Mouse (Mus musculus) forebrain, embryonic 14.5 days (tissue): ENCODE data around the gene Mcl1. TPM values are rescaled to one million over a fixed set of nuclear protein-coding genes. Genes with fewer than 3 reads are reported as not detected.
A peak's percentile ranks its signal among the peaks of the same experiment; 100 is the strongest.
"Not testable (repeated sequence)": the region's sequence is repeated elsewhere in the genome, so short reads cannot be mapped to it uniquely, and the experiment has no call there.

ENCODE experiments used
- ATAC-seq: fragments of 200-750 bp; cut with Nextera tagmentation; 2 replicates; pipeline ENCODE4 v1.8.0; 2017; ENCODE audit warnings: mild to moderate bottlenecking, moderate library complexity
- DNase-seq: peaks from one replicate; pipeline ENCODE4 v3.0.0-alpha.2; 2015; ENCODE audit warnings: low spot score
- H3K27ac ChIP-seq: fragments of 300-500 bp; sonication (generic); 2 replicates; pipeline ENCODE4 v1.5.1; 2014; ENCODE audit warnings: low read depth, mild to moderate bottlenecking, control low read depth, low read length, moderate library complexity
- H3K27me3 ChIP-seq: fragments of 300-500 bp; sonication (generic); replicated peaks from 2 replicates; pipeline ENCODE4 v1.6.1; 2014; ENCODE audit warnings: low read length, control low read depth, mixed read lengths; ENCODE audit not compliant: control insufficient read depth, insufficient read depth
- H3K36me3 ChIP-seq: fragments of 300-500 bp; sonication (generic); 2 replicates; pipeline ENCODE4 v1.6.1; 2014; ENCODE audit warnings: low read length, control low read depth; ENCODE audit not compliant: control insufficient read depth, insufficient read depth
- H3K4me1 ChIP-seq: fragments of 300-500 bp; sonication (generic); 2 replicates; pipeline ENCODE4 v1.6.1; 2014; ENCODE audit warnings: antibody characterized with exemption, low read length, control low read depth; ENCODE audit not compliant: control insufficient read depth, insufficient read depth
- H3K4me2 ChIP-seq: fragments of 300-500 bp; sonication (generic); 2 replicates; pipeline ENCODE4 v1.6.1; 2014; ENCODE audit warnings: mild to moderate bottlenecking, control low read depth, low read length
- H3K4me3 ChIP-seq: fragments of 300-500 bp; sonication (generic); 2 replicates; pipeline ENCODE4 v1.5.1; 2014; ENCODE audit warnings: low read depth, low read length, control low read depth
- H3K9ac ChIP-seq: fragments of 300-500 bp; sonication (generic); 2 replicates; pipeline ENCODE4 v1.6.1; 2014; ENCODE audit warnings: mild to moderate bottlenecking, low read length, control low read depth, moderate library complexity
- H3K9me3 ChIP-seq: fragments of 300-500 bp; sonication (generic); replicated peaks from 2 replicates; pipeline ENCODE4 v1.6.1; 2016; ENCODE audit warnings: low read length, control low read depth, mixed read lengths; ENCODE audit not compliant: control insufficient read depth
- WGBS: fragments of 180-500 bp; shearing (Covaris S2); extraction: QIAGEN DNeasy Blood & Tissue Kit; methylation state at CpG from one replicate; pipeline ENCODE4 v1.1.7; 2014; 5-methylcytosine and 5-hydroxymethylcytosine counted together
- polyA plus RNA-seq: library from polyadenylated mRNA; unstranded; fragments of >200 nt; fragmentation: Nextera tagmentation; extraction: Ambion mirVana; gene quantifications from 2 replicates; pipeline ENCODE4 v1.2.1, GENCODE M21; 2014

Mcl1 gene
- polyA plus RNA-seq, 1 experiment from 2014 or later = 50.8 TPM

DNA sequence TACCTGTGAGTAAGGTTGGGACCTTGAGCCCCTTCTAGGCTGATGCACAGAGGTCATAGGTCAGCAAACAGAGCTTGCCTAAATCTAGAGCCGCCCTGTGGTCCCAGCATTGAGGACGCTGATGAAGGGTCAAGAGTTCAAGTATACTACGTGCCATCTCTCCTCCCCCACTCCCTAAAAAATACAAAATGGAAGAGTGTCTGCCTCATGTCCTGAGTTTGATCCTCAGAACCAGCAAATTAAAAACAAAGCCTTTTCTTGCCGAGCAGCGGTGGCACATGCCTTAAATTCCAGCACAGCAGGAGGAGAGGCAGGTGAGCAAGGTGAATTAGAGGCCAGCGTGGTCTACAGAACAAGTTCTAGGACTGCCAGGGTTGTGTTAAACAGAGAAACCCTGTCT, 5.7 kb upstream of the Mcl1 start:
- Histone ChIP-seq H3K27ac (no peak overlapping the region), H3K4me1 (0 out of 2 replicates have a peak, but pooled peaks cover 2% of the 10 kb centered on the region), H3K9me3 (no peaks in the 10 kb centered on the region), H3K36me3 (no peaks in the 10 kb centered on the region), H3K27me3 (no peaks in the 10 kb centered on the region), H3K9ac (no peak overlapping the region), H3K4me3 (no peak overlapping the region), H3K4me2 (no peak overlapping the region)
- DNase-seq = no peak
- ATAC-seq = no peak
- WGBS = 19% methylated on average over 6 of the region's 6 CpGs

DNA sequence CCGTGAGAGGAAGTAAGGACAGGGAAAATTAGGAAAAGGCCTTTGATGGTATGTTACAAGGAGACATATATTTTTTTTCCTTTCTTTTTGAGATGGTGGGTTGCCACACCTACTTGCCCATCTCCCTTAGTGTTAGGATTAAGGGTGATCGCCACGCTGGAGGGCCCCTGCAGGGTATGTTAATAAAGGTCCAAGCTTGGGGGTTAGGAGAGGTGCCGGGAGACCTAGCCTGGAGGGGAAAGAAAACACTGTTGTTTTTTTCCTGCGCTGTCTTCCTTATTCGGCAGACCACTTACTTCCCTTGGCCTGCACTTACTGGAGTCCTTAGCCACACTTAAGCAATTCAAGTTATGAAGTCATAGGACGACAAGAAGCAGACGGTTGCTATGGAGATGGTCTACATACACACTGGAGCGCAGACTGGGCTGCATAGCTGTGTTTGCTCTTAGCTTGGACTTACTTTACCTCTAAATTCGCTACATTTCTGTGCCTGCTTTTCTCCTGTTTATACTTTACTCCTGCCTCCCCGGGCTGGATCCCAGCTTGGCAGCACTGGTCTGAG, 5.0 kb upstream of the Mcl1 start:
- Histone ChIP-seq H3K27me3 (no peaks in the 10 kb centered on the region), H3K4me2 (no peak overlapping the region), H3K36me3 (no peaks in the 10 kb centered on the region), H3K27ac (no peak overlapping the region), H3K4me3 (no peak overlapping the region), H3K9me3 (no peaks in the 10 kb centered on the region), H3K4me1 (0 out of 2 replicates have a peak, but pooled peaks cover 2% of the 10 kb centered on the region), H3K9ac (no peak overlapping the region)
- ATAC-seq (no peak), DNase-seq (peak; percentile 33)
- WGBS = 30% methylated on average over 11 of the region's 11 CpGs

DNA sequence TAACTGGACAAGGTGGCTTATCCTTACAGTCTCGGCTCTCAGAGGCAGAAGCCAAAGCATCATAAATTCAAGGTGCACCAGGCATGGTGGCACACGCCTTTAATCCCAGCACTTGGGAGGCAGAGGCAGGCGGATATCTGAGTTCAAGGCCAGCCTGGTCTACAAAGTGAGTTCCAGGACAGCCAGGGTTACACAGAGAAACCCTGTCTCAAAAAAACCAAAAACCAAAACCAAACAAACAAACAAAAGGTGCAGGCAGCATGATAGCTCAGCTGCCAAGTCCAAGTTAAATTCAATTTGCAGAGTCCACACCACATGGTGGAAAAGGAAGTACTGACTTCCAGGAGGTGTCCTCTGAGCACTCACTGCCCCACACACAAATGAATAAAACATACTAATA, 4.2 kb upstream of the Mcl1 start:
- not testable (repeated sequence) for H3K4me3 ChIP-seq, H3K36me3 ChIP-seq, H3K27ac ChIP-seq, H3K4me2 ChIP-seq, H3K27me3 ChIP-seq, H3K4me1 ChIP-seq, H3K9me3 ChIP-seq, ATAC-seq, DNase-seq, H3K9ac ChIP-seq
- WGBS = 91% methylated on average over 3 of the region's 3 CpGs

DNA sequence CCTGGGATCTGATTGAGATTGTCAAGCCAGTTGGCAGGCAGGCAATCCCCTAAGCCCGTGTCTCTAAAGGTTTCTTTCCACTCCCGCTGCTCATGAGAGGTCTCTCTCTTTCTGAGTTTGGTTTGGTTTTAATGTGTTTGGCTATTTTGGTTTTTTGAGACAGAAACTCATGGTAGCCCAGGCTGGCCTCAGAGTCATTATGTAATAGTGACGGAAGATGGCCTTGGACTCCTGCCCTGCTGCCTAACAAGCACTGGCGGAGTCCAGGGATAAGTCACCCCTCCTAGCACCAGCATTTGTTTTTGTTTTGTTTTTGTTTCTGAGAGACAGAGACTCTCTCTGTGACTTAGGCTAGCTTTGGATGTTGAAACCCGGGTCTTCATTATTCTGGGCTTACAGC, 3.2 kb upstream of the Mcl1 start:
- Histone ChIP-seq H3K9ac (no peak overlapping the region), H3K4me2 (no peak overlapping the region), H3K9me3 (no peaks in the 10 kb centered on the region), H3K4me1 (peaks cover 4% of the 10 kb centered on the region), H3K27ac (no peak overlapping the region), H3K4me3 (no peak overlapping the region), H3K27me3 (no peaks in the 10 kb centered on the region), H3K36me3 (peaks cover 5% of the 10 kb centered on the region)
- 87% methylated on average over 5 of the region's 5 CpGs for WGBS
- DNase-seq (no peak), ATAC-seq (no peak)

DNA sequence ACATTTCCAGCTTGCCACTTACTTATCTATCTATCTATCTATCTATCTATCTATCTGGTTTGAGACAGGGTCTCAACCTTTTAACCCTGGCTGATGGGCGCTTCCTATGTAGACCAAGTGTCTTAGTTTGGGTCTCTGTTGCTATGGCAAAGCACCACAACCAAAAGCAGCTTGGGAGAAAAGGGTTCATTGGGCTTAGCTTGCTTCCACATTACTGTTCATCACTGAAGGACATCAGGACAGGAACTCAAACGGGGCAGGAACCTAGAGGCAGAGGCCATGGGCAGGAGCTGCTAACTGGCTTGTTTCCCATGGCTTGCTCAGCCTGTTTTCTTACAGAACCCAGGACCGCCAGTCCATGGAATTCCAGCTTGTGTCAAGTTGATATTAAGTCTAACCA, 1.5 kb upstream of the Mcl1 start:
- Histone ChIP-seq H3K9ac (no peak overlapping the region), H3K27me3 (no peaks in the 10 kb centered on the region), H3K36me3 (peaks cover 18% of the 10 kb centered on the region), H3K4me3 (no peak overlapping the region), H3K27ac (no peak overlapping the region), H3K4me2 (no peak overlapping the region), H3K4me1 (peaks cover 19% of the 10 kb centered on the region), H3K9me3 (no peaks in the 10 kb centered on the region)
- no peak for DNase-seq
- no peak for ATAC-seq
- 93% methylated on average over 3 of the region's 3 CpGs for WGBS

DNA sequence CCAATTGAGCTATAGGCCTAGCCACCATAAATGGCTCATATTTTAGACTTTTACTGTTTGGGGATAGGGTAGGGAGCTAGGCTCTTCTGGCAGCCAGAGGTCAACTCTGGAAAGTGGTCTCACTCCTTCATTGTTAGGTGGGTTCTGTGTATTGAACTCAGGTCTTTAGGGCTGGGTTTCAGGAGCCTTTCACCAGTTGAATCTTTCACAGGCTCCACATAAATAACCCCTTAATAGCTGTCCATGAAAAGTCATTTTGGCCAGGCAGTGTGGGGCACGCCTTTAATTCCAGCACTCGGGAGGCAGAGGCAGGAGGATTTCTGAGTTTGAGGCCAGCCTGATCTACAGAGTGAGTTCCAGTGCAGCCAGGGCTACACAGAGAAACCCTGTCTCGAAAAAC, 877 bp upstream of the Mcl1 start:
- peak overlapping the region; percentile 84 for H3K4me2 ChIP-seq
- H3K27ac ChIP-seq = no peak overlapping the region
- H3K4me3 ChIP-seq = peak overlapping the region; percentile 99
- peaks cover 24% of the 10 kb centered on the region for H3K36me3 ChIP-seq
- ATAC-seq (no peak), DNase-seq (no peak)
- no peaks in the 10 kb centered on the region for H3K9me3 ChIP-seq
- no peaks in the 10 kb centered on the region for H3K27me3 ChIP-seq
- peak overlapping the region; percentile 99; the same call in 1 of the 2 replicates for H3K9ac ChIP-seq
- WGBS = 94% methylated on average over 3 of the region's 3 CpGs
- H3K4me1 ChIP-seq = peaks cover 23% of the 10 kb centered on the region

DNA sequence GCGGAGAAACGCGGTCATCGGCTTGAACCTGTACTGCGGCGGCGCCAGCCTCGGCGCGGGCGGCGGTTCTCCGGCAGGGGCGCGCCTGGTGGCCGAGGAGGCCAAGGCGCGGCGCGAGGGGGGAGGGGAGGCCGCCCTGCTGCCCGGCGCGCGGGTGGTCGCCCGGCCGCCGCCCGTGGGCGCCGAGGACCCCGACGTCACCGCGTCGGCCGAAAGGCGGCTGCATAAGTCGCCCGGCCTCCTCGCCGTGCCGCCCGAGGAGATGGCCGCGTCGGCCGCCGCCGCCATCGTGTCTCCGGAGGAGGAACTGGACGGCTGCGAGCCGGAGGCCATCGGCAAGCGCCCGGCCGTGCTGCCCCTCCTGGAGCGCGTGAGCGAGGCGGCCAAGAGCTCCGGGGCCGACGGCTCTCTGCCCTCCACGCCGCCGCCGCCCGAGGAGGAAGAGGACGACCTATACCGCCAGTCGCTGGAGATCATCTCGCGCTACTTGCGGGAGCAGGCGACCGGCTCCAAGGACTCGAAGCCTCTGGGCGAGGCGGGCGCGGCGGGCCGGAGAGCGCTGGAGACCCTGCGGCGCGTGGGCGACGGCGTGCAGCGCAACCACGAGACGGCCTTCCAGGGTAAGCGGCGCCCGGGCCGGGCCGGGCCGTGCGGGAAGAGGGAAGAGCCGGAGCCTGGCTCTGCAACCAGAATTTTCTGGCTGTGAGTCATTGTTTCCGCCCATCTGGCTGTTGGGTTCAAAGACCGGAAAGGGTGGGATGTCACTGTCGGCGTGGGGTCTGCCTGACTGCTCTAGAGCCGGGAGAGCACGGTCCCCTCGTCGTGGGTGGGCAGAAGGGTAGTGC, 502 bp downstream of the Mcl1 start:
- Histone ChIP-seq H3K9me3 (no peaks in the 10 kb centered on the region), H3K27ac (peak overlapping the region; percentile 97), H3K9ac (peak overlapping the region; percentile 99), H3K36me3 (peaks cover 37% of the 10 kb centered on the region), H3K4me2 (peak overlapping the region; percentile 84), H3K27me3 (no peaks in the 10 kb centered on the region), H3K4me1 (peaks cover 25% of the 10 kb centered on the region), H3K4me3 (peak overlapping the region; percentile 99)
- WGBS = under 1% methylated on average over 90 of the region's 113 CpGs
- ATAC-seq (peak; percentile 71), DNase-seq (peak; percentile 79)

DNA sequence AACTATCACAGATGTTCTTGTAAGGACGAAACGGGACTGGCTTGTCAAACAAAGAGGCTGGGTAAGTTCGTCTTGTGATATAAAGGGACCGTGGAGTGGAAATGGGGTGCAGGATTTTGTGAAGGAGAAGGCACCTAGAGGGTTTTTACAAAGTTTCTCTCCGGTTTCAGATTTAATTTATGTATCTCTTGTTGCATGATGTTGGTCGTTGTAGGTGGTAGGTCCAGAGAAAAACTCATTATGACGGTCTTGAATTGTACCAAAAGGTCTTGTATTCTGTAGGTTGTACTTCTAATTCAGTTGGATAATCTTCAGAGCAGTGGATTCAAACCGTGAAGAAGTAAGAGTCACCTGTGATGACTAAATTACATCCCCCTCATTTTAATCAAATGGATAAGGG, 1.4 kb downstream of the Mcl1 start:
- Histone ChIP-seq H3K36me3 (peaks cover 44% of the 10 kb centered on the region), H3K27ac (peak overlapping the region; percentile 97), H3K9me3 (no peaks in the 10 kb centered on the region), H3K4me1 (peaks cover 25% of the 10 kb centered on the region), H3K27me3 (no peaks in the 10 kb centered on the region), H3K4me2 (peak overlapping the region; percentile 84), H3K4me3 (peak overlapping the region; percentile 99), H3K9ac (peak overlapping the region; percentile 99)
- ATAC-seq (no peak), DNase-seq (no peak)
- 2% methylated on average over 8 of the region's 8 CpGs for WGBS
